Mouse (Mus musculus) forebrain, embryonic 13.5 days (tissue): ENCODE measurements around the gene Ssc4d. TPM values are rescaled to one million over a fixed set of nuclear protein-coding genes. Genes with fewer than 3 reads are reported as not detected.

ENCODE experiments used
- ATAC-seq: fragments of 200-750 bp; cut with Nextera tagmentation; 2 replicates; pipeline ENCODE4 v1.8.0; 2017
- H3K27ac ChIP-seq: fragments of 300-500 bp; sonication (generic); 2 replicates; pipeline ENCODE4 v1.5.1; 2015; ENCODE audit warnings: inconsistent platforms, mild to moderate bottlenecking, moderate library complexity
- H3K27me3 ChIP-seq: fragments of 300-500 bp; sonication (generic); 2 replicates; pipeline ENCODE4 v1.6.1; 2015; ENCODE audit warnings: mild to moderate bottlenecking, inconsistent platforms
- H3K36me3 ChIP-seq: fragments of 300-500 bp; sonication (generic); 2 replicates; pipeline ENCODE4 v1.6.1; 2015; ENCODE audit warnings: mild to moderate bottlenecking, inconsistent platforms; ENCODE audit not compliant: poor library complexity, severe bottlenecking
- H3K4me1 ChIP-seq: fragments of 300-500 bp; sonication (generic); 2 replicates; pipeline ENCODE4 v1.6.1; 2015; ENCODE audit warnings: inconsistent platforms
- H3K4me2 ChIP-seq: fragments of 300-500 bp; sonication (generic); 2 replicates; pipeline ENCODE4 v1.6.1; 2015; ENCODE audit warnings: inconsistent platforms, mild to moderate bottlenecking, moderate library complexity
- H3K4me3 ChIP-seq: fragments of 300-500 bp; sonication (generic); 2 replicates; pipeline ENCODE4 v1.5.1; 2015; ENCODE audit warnings: mild to moderate bottlenecking, inconsistent platforms
- H3K9ac ChIP-seq: fragments of 300-500 bp; sonication (generic); 2 replicates; pipeline ENCODE4 v1.6.1; 2015; ENCODE audit warnings: mild to moderate bottlenecking, inconsistent platforms
- H3K9me3 ChIP-seq: fragments of 300-500 bp; sonication (generic); replicated peaks from 2 replicates; pipeline ENCODE4 v1.6.1; 2016; ENCODE audit warnings: inconsistent platforms
- WGBS: fragments of 180-500 bp; shearing (Covaris S2); methylation state at CpG from one replicate; pipeline ENCODE4 v1.1.7; 2015; 5-methylcytosine and 5-hydroxymethylcytosine counted together
- polyA plus RNA-seq: library from polyadenylated mRNA; unstranded; fragments of >200 nt; fragmentation: Nextera tagmentation; extraction: Ambion mirVana; gene quantifications from 2 replicates; pipeline ENCODE4 v1.2.1, GENCODE M21; 2015

The Ssc4d gene
- polyA plus RNA-seq, 1 experiment from 2014 or later: 0.48 TPM

- H3K4me3 ChIP-seq: no peak overlapping the region
- no peak overlapping the region for H3K27ac ChIP-seq
- peaks cover 96% of the 10 kb centered on the region for H3K36me3 ChIP-seq
- 0 out of 2 replicates have a peak, but pooled peaks cover 3% of the 10 kb centered on the region for H3K4me1 ChIP-seq
- H3K9me3 ChIP-seq: no peaks in the 10 kb centered on the region
- no peaks in the 10 kb centered on the region for H3K27me3 ChIP-seq
- no peak overlapping the region for H3K4me2 ChIP-seq
- WGBS: 91% methylated on average over 6 of the region's 6 CpGs
- H3K9ac ChIP-seq: no peak overlapping the region
- no peak for ATAC-seq
Measured at GRCm38 (mm10) chr5:135916051-135916565, 58.2 kb downstream of the Ssc4d start.

- no peak for ATAC-seq
- Histone ChIP-seq H3K4me1 (peaks cover 4% of the 10 kb centered on the region; the same call in 1 of the 2 replicates), H3K4me2 (no peak overlapping the region), H3K9ac (no peak overlapping the region), H3K27me3 (no peaks in the 10 kb centered on the region), H3K4me3 (no peak overlapping the region), H3K36me3 (peaks cover 96% of the 10 kb centered on the region), H3K27ac (no peak overlapping the region), H3K9me3 (no peaks in the 10 kb centered on the region)
- WGBS: 91% methylated on average over 6 of the region's 6 CpGs
Measured at GRCm38 (mm10) chr5:135914156-135914555, 60.2 kb downstream of the Ssc4d start.

GRCm38 (mm10) chr5:135913201-135913600 is 61.1 kb downstream of the Ssc4d start:
- ATAC-seq: no peak
- Histone ChIP-seq H3K36me3 (peaks cover 94% of the 10 kb centered on the region), H3K9me3 (no peaks in the 10 kb centered on the region), H3K27me3 (no peaks in the 10 kb centered on the region), H3K27ac (no peak overlapping the region), H3K9ac (no peak overlapping the region), H3K4me2 (no peak overlapping the region), H3K4me1 (peaks cover 11% of the 10 kb centered on the region; the same call in 1 of the 2 replicates), H3K4me3 (no peak overlapping the region)
- WGBS: 91% methylated on average over 5 of the region's 5 CpGs

GRCm38 (mm10) chr5:135911633-135912220 is 62.6 kb downstream of the Ssc4d start:
- no peak for ATAC-seq
- Histone ChIP-seq H3K4me2 (no peak overlapping the region), H3K9ac (no peak overlapping the region), H3K27ac (no peak overlapping the region), H3K36me3 (peaks cover 94% of the 10 kb centered on the region), H3K4me3 (no peak overlapping the region), H3K27me3 (no peaks in the 10 kb centered on the region), H3K4me1 (peaks cover 18% of the 10 kb centered on the region; the same call in 1 of the 2 replicates), H3K9me3 (no peaks in the 10 kb centered on the region)
- 90% methylated on average over 11 of the region's 11 CpGs for WGBS

- Histone ChIP-seq H3K4me2 (no peak overlapping the region), H3K27ac (no peak overlapping the region), H3K9me3 (no peaks in the 10 kb centered on the region), H3K4me1 (peaks cover 18% of the 10 kb centered on the region; the same call in 1 of the 2 replicates), H3K27me3 (no peaks in the 10 kb centered on the region), H3K36me3 (peaks cover 94% of the 10 kb centered on the region), H3K4me3 (no peak overlapping the region), H3K9ac (no peak overlapping the region)
- WGBS: 92% methylated on average over 25 of the region's 25 CpGs
- ATAC-seq: no peak
Measured at GRCm38 (mm10) chr5:135910813-135911212, 63.5 kb downstream of the Ssc4d start.

Other genes starting within 250 kb of the Ssc4d start
- gene Tmem120a, start 230.1 kb downstream of the Ssc4d start, polyA plus RNA-seq: 67.0 and 69.7 TPM in 2 replicates
- 0.26 and 0.41 TPM in 2 replicates for gene Styxl1, start 196.1 kb downstream of the Ssc4d start, polyA plus RNA-seq
- gene Mdh2, start 196.1 kb downstream of the Ssc4d start, polyA plus RNA-seq: 558 and 564 TPM in 2 replicates
- gene Srrm3, start 167.6 kb downstream of the Ssc4d start, polyA plus RNA-seq: 45.8 and 52.8 TPM in 2 replicates
- gene Hspb1, start 86.6 kb downstream of the Ssc4d start, polyA plus RNA-seq: 3.9 and 4.3 TPM in 2 replicates
- 424 and 485 TPM in 2 replicates for gene Ywhag, start 39.9 kb downstream of the Ssc4d start, polyA plus RNA-seq
- not detected in 2 replicates for gene Zp3, start 5.6 kb upstream of the Ssc4d start, polyA plus RNA-seq
- gene Dtx2, start 20.3 kb upstream of the Ssc4d start, polyA plus RNA-seq: 25.5 and 27.2 TPM in 2 replicates
- not detected in 2 replicates for gene Upk3b, start 64.0 kb upstream of the Ssc4d start, polyA plus RNA-seq
- not detected in 2 replicates for gene Upk3bl, start 80.0 kb upstream of the Ssc4d start, polyA plus RNA-seq
- 5.1 and 7.8 TPM in 2 replicates for gene Rasa4, start 109.4 kb upstream of the Ssc4d start, polyA plus RNA-seq
- 282 and 287 TPM in 2 replicates for gene Polr2j, start 142.1 kb upstream of the Ssc4d start, polyA plus RNA-seq
- 43.2 and 45.2 TPM in 2 replicates for gene Lrwd1, start 161.5 kb upstream of the Ssc4d start, polyA plus RNA-seq
- gene Alkbh4, start 161.6 kb upstream of the Ssc4d start, polyA plus RNA-seq: 18.4 and 22.8 TPM in 2 replicates
- gene Orai2, start 196.2 kb upstream of the Ssc4d start, polyA plus RNA-seq: 17.4 and 21.9 TPM in 2 replicates
- 64.2 and 74.0 TPM in 2 replicates for gene Prkrip1, start 224.4 kb upstream of the Ssc4d start, polyA plus RNA-seq